Mouse (Mus musculus) stomach, postnatal 0 days (tissue): ENCODE data around the gene Mtap.

ENCODE experiments used
- CTCF ChIP-seq: IDR thresholded peaks from 2 replicates; pipeline ENCODE4 v1.5.1; 2016; ENCODE audit warnings: antibody characterized with exemption, low read depth, mild to moderate bottlenecking, moderate library complexity
- EP300 ChIP-seq: optimal IDR thresholded peaks from 2 replicates; pipeline ENCODE3; 2016; ENCODE audit warnings: antibody characterized with exemption

GRCm38 (mm10) chr4:89131795-89132194, 5.1 kb upstream of the Mtap start:
- no peak for TF ChIP-seq CTCF
- TF ChIP-seq EP300 = no peak
